In the genomic region with DNA sequence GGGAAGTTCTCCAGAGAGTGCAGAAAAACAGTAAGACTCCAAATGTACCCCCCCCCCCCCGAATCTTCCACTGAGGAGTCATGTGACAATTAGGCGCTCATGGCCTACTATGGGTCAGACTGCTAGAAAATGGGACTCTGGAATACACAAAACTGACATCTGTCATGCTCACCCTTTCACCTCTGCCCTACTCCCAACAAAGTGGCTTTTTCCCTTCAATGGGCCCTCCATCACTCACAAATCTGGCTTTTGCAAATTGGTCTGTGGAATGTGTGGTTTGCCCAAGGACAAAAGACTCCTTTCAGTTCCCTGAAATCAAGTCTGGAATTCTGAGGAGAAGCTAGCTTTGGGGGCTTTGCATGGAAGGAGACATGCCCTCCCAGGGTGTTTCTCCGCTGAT, we compare ENCODE assay signal across 12 mouse cellular contexts.
A peak's percentile ranks its signal among the peaks of the same experiment; 100 is the strongest.
DNase-seq lines count a peak whose midpoint lies in the region; ATAC-seq lines count a peak whose summit lies in the region.
"Had no signal": no experiment of that assay in that cellular context is flagged by ENCODE, and none has a peak within 500 bp of the region (broad histone marks: within the 10 kb centered on the region; RNA-seq: fewer than 3 reads in every experiment).

No protein-coding gene starts in this region.

- 54% methylated on average over 3 of the region's 3 CpGs for WGBS in midbrain, embryonic 10.5 days
- 63% methylated on average over 3 of the region's 3 CpGs for WGBS in midbrain, embryonic 14.5 days
- 35% methylated on average over 3 of the region's 3 CpGs for WGBS in hindbrain, embryonic 12.5 days

- H3K4me3 ChIP-seq in midbrain, embryonic 10.5 days: no peak overlapping the region
- no peak overlapping the region for H3K4me3 ChIP-seq in midbrain, embryonic 14.5 days (replicated peaks; ENCODE audit: low read depth, low read length)
- no peak overlapping the region for H3K4me3 ChIP-seq in hindbrain, embryonic 12.5 days
- H3K4me3 ChIP-seq: liver, embryonic 15.5 days; neural tube, embryonic 12.5 days had no signal

- DNase-seq in midbrain, embryonic 10.5 days (ENCODE audit: low spot score): peak; percentile 20
- no peak for DNase-seq in midbrain, embryonic 14.5 days
- peak; percentile 65 for DNase-seq in embryo, embryonic 10.5 days (ENCODE audit: low spot score)
- peak; percentile 27 for DNase-seq in retina, embryonic 14.5 days (ENCODE audit: low spot score)
- DNase-seq in adrenal gland, adult 8-10 months: no peak
- no peak for DNase-seq in urinary bladder, adult 2 months (ENCODE audit: low spot score)
- DNase-seq: adrenal gland, postnatal 36 days; cerebellum, adult 11 months; kidney, postnatal 25 days had no signal

- ATAC-seq in midbrain, embryonic 14.5 days (ENCODE audit: low FRiP score, low TSS enrichment): no peak
- 0 out of 2 replicates have a peak, but pooled peaks have one; percentile 36 for ATAC-seq in hindbrain, embryonic 12.5 days (ENCODE audit: low FRiP score)

- H3K4me1 ChIP-seq in midbrain, embryonic 10.5 days: peaks cover 48% of the 10 kb centered on the region
- H3K4me1 ChIP-seq in midbrain, embryonic 14.5 days (ENCODE audit: control insufficient read depth, insufficient read depth, low read length): peaks cover 9% of the 10 kb centered on the region
- H3K4me1 ChIP-seq in hindbrain, embryonic 12.5 days: peaks cover 39% of the 10 kb centered on the region
- H3K4me1 ChIP-seq: liver, embryonic 15.5 days had no signal

- H3K4me2 ChIP-seq in midbrain, embryonic 14.5 days (ENCODE audit: low read length): no peak overlapping the region
- no peak overlapping the region for H3K4me2 ChIP-seq in hindbrain, embryonic 12.5 days (replicated peaks)
- H3K4me2 ChIP-seq: liver, embryonic 15.5 days; neural tube, embryonic 12.5 days had no signal

- H3K9ac ChIP-seq in midbrain, embryonic 14.5 days (replicated peaks; ENCODE audit: low read length): no peak overlapping the region
- no peak overlapping the region for H3K9ac ChIP-seq in hindbrain, embryonic 12.5 days
- H3K9ac ChIP-seq: liver, embryonic 15.5 days; neural tube, embryonic 12.5 days had no signal

- no peaks in the 10 kb centered on the region for H3K27me3 ChIP-seq in midbrain, embryonic 10.5 days (ENCODE audit: low read depth, poor library complexity, severe bottlenecking)
- H3K27me3 ChIP-seq in midbrain, embryonic 14.5 days (ENCODE audit: control insufficient read depth, insufficient read depth, low read length): no peaks in the 10 kb centered on the region
- no peaks in the 10 kb centered on the region for H3K27me3 ChIP-seq in hindbrain, embryonic 12.5 days
- H3K27me3 ChIP-seq: liver, embryonic 15.5 days; neural tube, embryonic 12.5 days had no signal

- peak overlapping the region; percentile 69 for H3K27ac ChIP-seq in midbrain, embryonic 10.5 days (replicated peaks)
- H3K27ac ChIP-seq in midbrain, embryonic 14.5 days (replicated peaks; ENCODE audit: low read depth, low read length): no peak overlapping the region; the same call in 1 of the 2 replicates
- H3K27ac ChIP-seq in hindbrain, embryonic 12.5 days: peak overlapping the region; percentile 56
- H3K27ac ChIP-seq: liver, embryonic 15.5 days; neural tube, embryonic 12.5 days had no signal

- H3K36me3 ChIP-seq in midbrain, embryonic 10.5 days: peaks cover 11% of the 10 kb centered on the region
- H3K36me3 ChIP-seq in midbrain, embryonic 14.5 days (ENCODE audit: control insufficient read depth, insufficient read depth, low read length): no peaks in the 10 kb centered on the region
- no peaks in the 10 kb centered on the region for H3K36me3 ChIP-seq in hindbrain, embryonic 12.5 days
- H3K36me3 ChIP-seq: liver, embryonic 15.5 days; neural tube, embryonic 12.5 days had no signal

- no peaks in the 10 kb centered on the region for H3K9me3 ChIP-seq in midbrain, embryonic 10.5 days (replicated peaks)
- H3K9me3 ChIP-seq in midbrain, embryonic 14.5 days (ENCODE audit: control insufficient read depth, low read length): no peaks in the 10 kb centered on the region
- H3K9me3 ChIP-seq in hindbrain, embryonic 12.5 days (replicated peaks): no peaks in the 10 kb centered on the region
- H3K9me3 ChIP-seq: liver, embryonic 15.5 days; neural tube, embryonic 12.5 days had no signal

Comparison
In these comparisons a context has a peak if more than half of its experiments do, and no peak if none do; other contexts are left out.
1. DNase-seq: peak in midbrain, embryonic 10.5 days (single experiment), embryo, embryonic 10.5 days (single experiment) and retina, embryonic 14.5 days (single experiment); none in midbrain, embryonic 14.5 days (single experiment), adrenal gland, adult 8-10 months (single experiment) and urinary bladder, adult 2 months (single experiment).